Mouse (Mus musculus) heart, postnatal 25 days (tissue): ENCODE results near the gene Psmd4. TPM values are rescaled to one million over a fixed set of nuclear protein-coding genes. Genes with fewer than 3 reads are reported as not detected.
"Not testable (repeated sequence)": the region's sequence is repeated elsewhere in the genome, so short reads cannot be mapped to it uniquely, and the experiment has no call there.

Experiments
- DNase-seq: peaks from one replicate; pipeline ENCODE4 v3.0.0; 2022; ENCODE audit warnings: low spot score
- intact Hi-C: fragments of 180-260 bp; cut with DNase I; formaldehyde crosslinking; loops from one replicate; pipeline ENCODE4 v1.15.1; 2025
- total RNA-seq, 2 experiments: library from RNA; stranded (reverse); gene quantifications; 2 replicates each; pipeline ENCODE4 v1.2.3; 2021

The Psmd4 gene
- 100 to 1,000 TPM; 119 to 129 TPM for total RNA-seq

DNA sequence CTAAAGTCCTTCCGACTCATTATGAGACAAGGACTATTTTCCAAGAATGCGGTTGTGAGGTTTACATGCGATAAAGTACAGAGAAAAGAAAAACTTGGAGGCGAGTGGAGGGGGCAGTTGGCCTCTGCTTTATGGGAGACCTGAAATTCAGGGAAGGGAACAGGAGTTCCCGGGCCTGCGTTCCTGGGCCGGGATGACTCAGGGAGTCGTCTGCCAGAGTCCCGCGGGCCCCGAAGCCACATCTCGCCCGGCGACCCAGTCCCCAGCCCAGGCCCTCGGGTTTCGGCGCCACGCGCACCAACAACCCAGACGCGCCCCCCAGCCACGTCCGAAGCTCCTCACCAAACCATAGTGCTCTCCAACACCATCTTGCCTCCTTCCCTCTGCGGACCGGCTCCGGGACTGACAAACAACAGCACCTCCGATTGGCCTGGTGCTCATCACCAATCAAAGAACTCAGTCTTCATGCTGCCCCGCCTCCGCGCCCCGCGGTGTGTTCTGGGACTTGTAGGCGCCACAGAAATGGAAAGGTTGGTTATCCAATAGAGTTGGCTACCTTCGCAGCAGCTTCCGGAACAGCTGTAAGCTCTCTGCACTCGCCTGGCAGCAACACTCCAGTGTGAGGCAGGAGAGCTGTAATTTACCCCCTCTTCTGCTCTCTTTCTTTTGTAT lies at the start of gene Psmd4:
Psmd4 (minus strand) TSS at position 449 of the 672 bp plus-strand sequence.
- intact Hi-C loops: no loop called here
- DNase-seq: peak; percentile 98

DNA sequence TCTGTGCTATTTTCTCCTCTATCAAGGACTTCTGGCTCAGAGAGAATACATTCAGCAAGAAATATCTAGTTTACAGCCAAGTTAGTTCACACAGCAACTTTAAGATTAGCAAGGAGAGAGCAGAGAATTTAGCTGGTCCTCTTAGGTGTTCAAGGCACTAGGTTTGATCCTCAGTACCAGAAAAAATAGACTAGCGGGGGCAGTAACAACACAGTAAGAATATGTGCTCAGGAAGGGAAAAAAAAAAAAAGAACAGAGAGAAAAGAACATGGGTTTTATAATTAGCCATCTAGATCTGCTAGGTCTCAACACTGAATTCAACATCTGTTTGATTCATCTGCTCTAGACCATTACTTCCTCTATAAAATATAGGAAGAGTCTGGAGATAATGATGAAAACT lies 45.7 kb upstream of the Psmd4 start:
- intact Hi-C loops: no loop called here
- no peak for DNase-seq

DNA sequence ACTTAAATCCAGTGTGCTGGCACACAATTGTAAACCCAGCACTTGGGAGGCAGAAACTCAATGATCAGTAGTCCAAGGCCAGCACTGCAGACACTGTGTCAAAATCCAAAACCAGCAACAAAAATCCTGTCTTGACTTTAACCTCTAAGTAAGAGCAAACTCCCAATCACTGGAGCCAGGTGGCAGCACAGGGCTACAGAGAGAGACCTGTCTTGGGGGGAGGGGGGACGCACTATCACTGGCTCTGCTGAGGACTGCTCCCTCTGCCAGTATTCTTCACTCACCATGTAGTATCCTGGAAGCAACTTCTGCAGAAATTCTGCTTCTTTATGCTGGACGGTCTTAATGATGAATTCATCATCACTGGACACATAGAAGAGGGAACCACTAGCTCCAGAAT lies 29.2 kb upstream of the Psmd4 start:
- no peak for DNase-seq
- intact Hi-C loops: no loop called here

DNA sequence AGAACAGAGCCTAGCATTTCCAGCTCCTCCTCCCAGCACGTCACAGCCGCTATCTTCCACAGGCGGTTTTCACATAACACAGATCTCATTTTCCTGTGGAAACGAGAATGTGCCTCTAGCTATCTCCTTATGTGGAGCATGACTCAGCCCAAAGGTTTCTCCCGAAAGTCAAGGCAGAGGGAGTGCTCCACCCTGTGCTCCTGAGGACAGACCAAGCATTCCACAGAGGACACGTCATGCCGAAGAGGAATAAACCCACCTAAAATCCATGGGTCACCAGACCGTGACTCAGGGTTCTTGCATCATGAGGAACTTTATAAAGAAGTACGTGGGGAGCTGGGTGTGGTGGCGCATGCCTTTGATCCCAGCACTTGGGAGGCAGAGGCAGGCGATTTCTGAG lies 24.2 kb upstream of the Psmd4 start:
- intact Hi-C loops: no loop called here
- peak; percentile 12 for DNase-seq

DNA sequence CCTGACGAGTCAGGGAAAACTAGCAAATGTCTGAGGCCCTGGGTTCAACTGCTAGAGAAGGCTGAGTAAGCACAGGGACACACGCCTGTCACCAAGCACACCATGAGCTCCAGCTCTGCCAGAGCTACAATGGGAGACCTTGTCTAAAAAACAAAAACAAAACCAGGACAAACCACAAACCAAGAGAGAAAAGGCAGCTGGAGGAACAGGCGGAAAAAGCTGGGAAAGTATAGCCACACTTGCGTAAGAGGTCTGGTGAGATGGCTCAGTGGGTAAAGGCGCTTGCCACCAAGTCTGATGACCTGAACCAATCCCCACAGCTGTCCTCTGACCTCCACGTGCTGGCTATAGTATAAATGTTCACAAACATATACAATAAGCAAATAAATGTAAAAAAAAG lies 23.7 kb upstream of the Psmd4 start:
- intact Hi-C loops: no loop called here
- no peak for DNase-seq

DNA sequence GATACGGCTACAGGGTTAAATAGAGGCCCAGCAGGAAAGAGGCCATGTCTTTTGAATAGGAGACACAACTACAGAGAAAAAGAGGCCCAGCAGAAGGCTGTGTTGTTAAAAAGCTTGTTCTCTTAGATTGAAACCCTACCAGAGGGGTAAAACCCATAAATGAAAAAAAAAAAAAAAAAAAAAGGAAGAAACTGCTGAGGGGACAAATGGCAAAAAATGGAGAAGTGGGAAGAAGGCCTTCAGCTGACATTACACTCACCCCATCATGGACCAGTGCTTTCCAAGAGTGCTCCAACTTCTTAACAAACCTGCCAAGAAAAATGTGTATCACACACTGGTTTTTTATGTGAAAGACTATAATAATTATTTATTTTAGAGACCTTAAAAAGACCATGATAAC lies 23.1 kb upstream of the Psmd4 start:
- DNase-seq: no peak
- intact Hi-C loops: no loop called here

DNA sequence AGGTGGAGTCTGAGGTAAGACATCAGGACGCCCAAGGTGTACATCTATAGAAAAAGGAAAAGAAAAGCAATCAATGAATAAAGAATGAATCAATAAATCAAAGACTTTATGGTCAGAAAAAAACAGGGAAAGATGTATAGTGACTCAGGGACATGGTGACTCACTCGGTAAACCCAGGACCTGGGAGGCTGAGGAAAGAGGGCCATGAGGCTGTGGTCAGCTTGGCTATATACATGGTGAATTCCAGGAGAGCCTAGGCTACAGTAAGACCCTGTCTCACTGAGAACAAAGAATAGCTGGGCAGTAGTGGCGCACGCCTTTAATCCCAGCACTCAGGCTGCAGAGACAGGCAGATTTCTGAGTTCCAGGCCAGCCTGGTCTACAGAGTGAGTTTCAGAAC lies 21.3 kb upstream of the Psmd4 start:
- DNase-seq: no peak
- intact Hi-C loops: no loop called here

DNA sequence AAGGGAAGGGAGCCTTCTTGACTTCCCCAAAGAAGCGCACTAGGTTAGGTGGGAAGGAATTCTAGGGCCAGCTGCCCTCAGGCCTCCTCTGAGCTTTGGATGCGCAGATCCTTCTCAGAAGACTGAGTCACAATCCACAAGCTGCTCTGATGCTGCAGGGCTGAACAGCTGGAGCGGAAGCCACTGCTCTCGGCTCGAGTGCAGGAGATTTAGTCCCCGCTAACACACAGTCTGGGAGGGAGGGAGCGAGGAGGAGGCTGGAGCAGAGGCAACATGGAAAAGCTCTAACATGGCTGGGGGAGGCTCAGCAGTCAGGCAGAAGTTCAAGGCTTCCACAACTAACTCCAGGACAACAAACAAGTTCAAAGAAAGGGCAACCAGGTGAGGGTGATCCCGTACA lies 15.7 kb upstream of the Psmd4 start:
- DNase-seq: no peak
- intact Hi-C loops: no loop called here

DNA sequence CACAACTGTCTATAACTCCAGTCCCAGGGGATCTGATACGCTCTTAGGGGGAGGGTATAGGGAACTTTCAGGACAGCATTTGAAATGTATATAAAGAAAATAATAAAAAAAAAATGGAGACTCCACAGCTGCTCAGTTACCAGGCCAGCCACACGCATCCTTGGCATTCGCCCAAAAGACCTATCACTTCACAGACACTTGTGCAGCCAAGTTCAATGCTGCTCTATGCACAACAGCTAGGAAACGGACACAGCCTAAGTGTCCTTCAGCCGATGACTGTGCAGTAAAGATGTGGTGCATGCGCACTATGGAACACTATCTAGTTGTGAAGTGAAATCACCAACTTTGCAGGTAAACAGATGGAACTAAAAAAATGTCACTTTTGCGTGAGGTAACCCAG lies 13.9 kb upstream of the Psmd4 start:
- intact Hi-C loops: no loop called here

DNA sequence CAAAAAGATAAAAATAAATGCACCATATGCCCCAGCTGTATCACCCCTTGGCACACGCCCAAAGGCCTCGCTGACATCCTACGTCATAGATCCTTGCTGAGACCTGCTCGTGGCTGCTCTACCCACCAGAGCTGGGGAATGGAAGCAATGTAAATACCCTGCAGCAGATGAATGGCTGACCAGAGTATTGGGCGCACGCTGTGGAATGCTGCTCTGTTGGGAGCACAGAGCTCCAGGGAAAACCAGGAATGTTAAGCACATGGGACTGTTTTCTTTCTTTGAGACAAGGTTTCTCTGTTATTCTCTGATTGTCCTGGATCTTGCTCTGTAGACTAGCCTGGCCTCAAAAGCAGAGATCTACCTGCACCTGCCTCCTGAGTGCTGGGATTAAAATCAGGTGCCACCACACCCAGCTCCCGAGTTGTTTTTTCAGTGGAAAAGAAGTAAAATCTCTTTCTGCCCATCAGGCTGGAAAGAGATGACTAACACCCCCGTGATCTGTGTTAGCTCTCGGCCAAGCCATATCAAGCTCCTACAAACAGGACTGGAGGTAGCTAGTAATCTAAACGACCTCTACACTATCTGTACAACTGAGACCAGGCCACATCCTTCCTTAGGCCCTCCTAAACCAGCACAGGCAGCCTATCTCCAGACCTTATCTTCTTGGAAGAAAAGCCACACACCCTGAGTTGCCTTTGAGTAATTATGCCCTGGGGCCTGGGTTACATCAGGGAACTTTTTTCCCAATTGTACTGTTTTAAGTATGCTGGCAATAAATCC lies 12.3 kb upstream of the Psmd4 start:
- intact Hi-C loops: no loop called here
- no peak for DNase-seq

More for the DNA sequence above, 13.9 kb upstream of the Psmd4 start:
- DNase-seq: no peak

DNA sequence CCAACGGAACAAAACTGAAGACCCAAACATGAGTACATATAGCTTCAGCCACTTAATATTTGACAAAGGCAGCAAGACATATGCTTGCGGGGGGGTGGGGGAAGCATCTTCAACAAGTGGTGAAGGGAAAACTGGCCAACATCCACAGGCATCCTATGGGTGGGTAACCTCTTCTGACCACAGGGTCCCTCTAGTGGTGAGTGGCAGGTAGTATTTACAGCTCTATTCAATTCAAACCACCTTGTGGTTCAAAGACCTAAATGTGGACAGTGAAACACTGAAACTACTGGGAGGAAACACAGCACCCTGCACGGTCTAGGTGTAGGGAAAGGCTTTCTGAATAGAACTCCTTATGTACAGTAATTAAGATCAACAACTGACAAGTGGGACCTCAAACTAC lies 11.3 kb upstream of the Psmd4 start:
- intact Hi-C loops: no loop called here
- DNase-seq: no peak

DNA sequence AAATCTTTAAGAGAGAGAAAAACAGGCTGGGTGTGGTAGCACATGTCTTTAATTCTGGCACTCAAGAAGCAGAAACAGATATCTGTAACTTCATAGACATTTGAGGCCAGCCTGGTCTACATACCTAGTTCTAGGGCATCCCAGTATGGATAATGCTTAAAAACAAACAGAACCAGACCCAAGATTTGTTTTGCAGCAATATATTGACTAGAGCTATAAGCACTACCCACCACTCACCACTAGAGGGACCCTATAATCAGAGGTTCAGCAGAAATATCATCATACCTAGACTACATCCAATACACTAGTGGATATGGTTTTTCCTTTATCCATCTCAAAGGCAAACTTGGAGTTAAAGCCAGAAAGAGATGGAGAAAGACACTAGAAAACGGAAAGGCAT lies 10.5 kb upstream of the Psmd4 start:
- intact Hi-C loops: no loop called here
- DNase-seq: no peak

DNA sequence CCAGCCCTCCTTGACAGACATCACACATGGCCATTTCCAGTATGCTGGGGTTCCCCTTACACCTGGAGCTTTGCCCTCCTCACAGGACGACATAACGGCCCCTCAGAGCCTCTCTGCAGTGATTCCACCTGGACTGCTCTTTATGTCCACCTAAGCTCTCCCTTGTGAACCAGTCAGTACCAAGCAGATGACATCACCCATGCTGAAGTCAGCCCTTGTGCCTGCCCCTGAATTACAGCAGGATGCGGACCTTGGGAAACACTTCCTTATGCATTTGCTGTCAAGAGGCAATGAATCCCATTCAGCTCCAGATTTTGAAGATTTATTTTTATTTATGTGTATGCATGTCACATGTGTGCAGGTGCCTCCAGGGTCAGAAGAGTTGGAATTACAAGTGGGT lies 5.5 kb upstream of the Psmd4 start:
- DNase-seq: no peak
- intact Hi-C loops: no loop called here

DNA sequence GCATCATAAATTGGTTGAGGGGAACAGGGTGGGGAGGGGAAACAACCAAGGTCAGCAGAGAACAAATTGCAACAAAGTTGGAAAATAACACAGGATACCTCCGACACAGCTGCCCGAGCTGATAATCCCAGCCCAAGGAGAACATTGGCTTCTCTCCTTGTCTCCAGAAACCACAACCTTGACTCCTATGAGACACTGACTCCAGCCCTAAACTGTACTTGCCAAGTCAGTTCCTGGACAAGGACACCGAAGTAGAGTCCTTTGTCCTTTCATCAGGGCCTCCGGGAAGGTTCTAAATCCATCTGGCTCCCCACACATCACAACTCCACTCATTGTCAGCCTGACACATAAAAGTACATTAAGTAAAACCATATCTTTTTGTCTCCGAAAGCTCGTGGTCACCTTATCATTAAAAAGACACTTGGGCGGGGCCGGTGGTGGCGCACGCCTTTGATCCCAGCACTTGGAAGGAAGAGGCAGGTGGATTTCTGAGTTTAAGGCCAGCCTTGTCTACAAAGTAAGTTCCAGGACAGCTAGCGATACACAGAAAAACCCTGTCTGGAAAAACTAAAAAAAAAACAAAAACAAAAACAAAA lies 4.1 kb upstream of the Psmd4 start:
- no peak for DNase-seq
- intact Hi-C loops: no loop called here

DNA sequence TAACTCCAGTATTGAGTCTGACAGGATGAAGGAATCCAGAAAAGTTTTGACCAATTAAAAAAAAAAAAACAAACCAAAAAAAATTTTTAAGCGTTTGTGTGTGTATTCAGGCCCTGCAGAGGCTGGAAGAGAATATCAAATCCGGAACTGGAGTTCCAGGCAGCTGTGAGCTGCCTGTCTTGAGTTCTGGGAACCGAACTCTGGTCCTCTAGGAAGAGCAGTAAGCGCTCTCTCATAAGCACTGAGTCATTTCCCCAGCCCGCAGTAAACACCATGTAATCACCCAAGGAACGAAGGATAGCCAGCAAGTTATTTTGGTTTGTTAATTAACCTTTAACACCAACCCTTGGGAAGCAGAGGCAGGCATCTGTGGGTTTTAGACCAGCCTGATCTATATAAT lies 837 bp upstream of the Psmd4 start:
- intact Hi-C loops: no loop called here
- no peak for DNase-seq

DNA sequence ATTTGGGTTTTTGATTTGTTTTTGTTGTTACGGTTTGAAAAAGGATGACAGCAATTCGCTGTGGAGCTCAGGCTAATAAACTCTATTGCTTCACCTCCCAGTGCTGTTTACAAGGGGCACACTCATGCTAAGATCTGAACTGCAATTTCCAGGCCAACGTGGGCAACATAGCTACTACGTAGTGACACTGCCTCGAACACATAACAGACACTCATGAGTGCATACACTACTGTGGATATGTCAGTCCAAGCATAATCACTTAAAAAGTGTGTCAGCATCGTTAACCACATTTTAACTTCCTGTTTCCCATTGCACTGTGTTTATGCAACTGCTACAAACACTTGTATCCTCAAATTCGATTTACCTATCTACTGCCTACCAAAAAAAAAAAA lies 420 bp upstream of the Psmd4 start:
- DNase-seq: no peak
- intact Hi-C loops: no loop called here

DNA sequence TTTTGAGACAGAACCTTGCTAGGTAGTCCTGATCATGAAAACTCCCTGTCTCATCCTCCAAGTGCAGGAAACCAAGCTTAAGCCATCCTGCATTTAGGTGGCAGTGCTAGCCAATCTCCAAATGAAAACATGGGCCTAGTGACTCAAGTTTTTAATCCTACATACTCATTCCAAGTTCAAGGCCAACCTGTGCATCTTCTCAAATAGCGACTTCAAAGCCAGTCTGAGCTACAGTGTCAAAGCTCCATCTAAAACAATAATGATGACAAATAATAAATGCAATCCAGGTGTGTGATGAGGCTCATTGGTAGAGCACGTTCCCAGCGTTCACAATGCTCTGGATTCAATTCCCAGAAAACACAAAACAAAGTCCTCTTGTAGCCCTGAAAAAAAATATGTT lies 789 bp downstream of the Psmd4 start:
- intact Hi-C loops: no loop called here
- DNase-seq: no peak

DNA sequence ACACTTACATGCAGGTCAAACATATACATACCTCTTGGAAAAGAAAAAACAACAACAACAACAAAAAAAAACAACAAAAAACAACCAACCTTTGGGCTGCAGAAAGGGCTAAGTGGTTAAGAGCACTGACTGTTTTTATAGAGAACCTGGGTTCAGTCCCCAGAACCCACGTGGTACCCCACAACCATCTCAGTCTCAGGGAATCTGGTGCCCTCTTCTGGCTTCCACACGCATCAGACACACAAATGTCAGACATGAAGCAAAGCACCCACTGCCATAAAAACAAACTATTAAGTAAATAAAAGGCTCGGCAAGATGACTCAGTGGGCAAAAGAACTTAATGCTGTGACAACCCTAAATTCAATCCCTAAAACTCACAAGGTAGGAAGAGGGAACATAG lies 12.5 kb downstream of the Psmd4 start:
- intact Hi-C loops: no loop called here
- no peak for DNase-seq

DNA sequence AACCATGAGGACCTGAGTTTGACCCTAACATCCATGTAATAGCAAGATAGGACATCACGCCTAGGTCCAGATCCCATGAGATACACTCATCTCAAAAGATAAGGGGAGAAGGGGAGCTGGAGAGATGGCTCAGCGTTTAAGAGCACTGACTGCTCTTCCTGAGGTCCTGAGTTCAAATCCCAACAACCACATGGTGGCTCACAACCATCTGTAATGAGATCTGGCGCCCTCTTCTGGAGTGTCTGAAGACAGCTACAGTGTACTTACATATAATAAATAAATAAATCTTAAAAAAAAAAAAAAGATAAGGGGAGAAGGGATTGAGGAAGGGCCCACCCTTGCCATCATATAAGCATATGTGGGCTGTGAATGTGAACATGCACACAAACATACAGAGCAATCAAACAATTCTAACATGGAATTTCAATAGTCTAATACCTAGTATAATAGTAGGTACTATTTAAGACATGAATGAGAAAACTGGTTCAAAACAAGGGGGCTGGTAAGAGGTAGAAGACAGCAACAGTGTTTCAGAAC lies 13.1 kb downstream of the Psmd4 start:
- intact Hi-C loops, DNase-seq: not testable (repeated sequence)

DNA sequence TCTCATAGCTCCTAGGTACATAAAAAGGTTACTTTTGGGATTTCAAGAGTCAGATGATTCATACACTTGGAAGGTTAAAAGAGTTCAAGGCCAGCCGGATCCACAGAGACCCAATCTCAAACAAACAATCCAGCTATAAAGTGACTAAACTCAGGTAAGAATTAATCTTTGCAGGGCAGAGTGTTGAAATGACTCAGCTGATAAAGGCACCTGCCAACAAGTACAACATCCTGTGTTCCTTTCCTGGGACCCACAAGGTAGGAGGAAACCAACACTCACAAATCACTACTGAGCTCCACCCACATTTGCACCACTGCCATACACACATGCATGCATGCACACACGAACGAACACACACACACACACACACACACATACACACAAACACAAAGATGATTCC lies 13.8 kb downstream of the Psmd4 start:
- no peak for DNase-seq
- intact Hi-C loops: no loop called here

DNA sequence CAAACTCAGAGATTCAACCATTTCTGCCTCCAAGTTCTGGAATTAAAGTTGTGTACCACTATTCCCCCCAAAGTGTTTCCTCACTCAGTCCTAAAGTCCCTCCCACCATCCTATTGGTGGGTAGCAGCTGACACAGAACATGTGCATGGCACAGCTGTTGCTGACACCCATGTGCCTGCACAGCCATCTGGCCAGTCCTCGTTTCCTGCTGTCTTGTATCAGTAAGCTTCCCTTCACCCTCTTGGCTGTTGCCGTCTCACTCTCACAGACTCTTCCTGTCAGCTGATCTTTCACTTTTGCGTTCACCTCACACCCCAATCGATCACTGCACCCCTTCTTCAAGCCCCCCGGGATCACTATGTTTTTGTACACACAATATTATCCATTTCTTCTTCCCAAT lies 14.7 kb downstream of the Psmd4 start:
- intact Hi-C loops: no loop called here
- DNase-seq: no peak
